9 mouse cellular contexts compared by ENCODE assay signal in genomic region chr9:120777016-120777415, GRCm38 (mm10).
DNase-seq lines count a peak whose midpoint lies in the region; ATAC-seq and TF ChIP-seq lines count a peak whose summit lies in the region.
"Had no signal": no experiment of that assay in that cellular context is flagged by ENCODE, and none has a peak within 500 bp of the region (broad histone marks: within the 10 kb centered on the region; RNA-seq: fewer than 3 reads in every experiment).

No protein-coding gene starts in this region.

- H3K79me2 ChIP-seq in macrophage (ENCODE audit: inconsistent target) = no peaks in the 10 kb centered on the region

- TF ChIP-seq CTCF in kidney, adult 2 months (conservative IDR thresholded peaks at IDR 0.05; ENCODE audit: insufficient read depth, insufficient read length, low read depth, low read length) = no peak
- TF ChIP-seq CTCF in bone marrow macrophage, adult 2 months (IDR thresholded peaks at IDR 0.05; ENCODE audit: low read depth, low read length) = no peak

- H3K4me3 ChIP-seq in kidney, adult 2 months (ENCODE audit: insufficient read depth, low read depth, low read length) = no peak overlapping the region
- H3K4me3 ChIP-seq in bone marrow macrophage, adult 2 months (ENCODE audit: insufficient read depth, low read length) = no peak overlapping the region
- H3K4me3 ChIP-seq in intestine, embryonic 15.5 days (replicated peaks) = no peak overlapping the region
- no peak overlapping the region for H3K4me3 ChIP-seq in macrophage (ENCODE audit: inconsistent target)
- H3K4me3 ChIP-seq in forebrain, embryonic 12.5 days (replicated peaks) = no peak overlapping the region

- H3K9me3 ChIP-seq in intestine, embryonic 15.5 days = no peaks in the 10 kb centered on the region
- H3K9me3 ChIP-seq in forebrain, embryonic 12.5 days = no peaks in the 10 kb centered on the region

- H3K27me3 ChIP-seq in kidney, adult 2 months (replicated peaks; ENCODE audit: control insufficient read depth, insufficient read depth, low read length) = no peaks in the 10 kb centered on the region
- no peaks in the 10 kb centered on the region for H3K27me3 ChIP-seq in intestine, embryonic 15.5 days (replicated peaks)
- no peaks in the 10 kb centered on the region for H3K27me3 ChIP-seq in forebrain, embryonic 12.5 days

- H3K4me1 ChIP-seq in kidney, adult 2 months (ENCODE audit: control insufficient read depth, insufficient read depth, low read length) = peaks cover 13% of the 10 kb centered on the region
- H3K4me1 ChIP-seq in bone marrow macrophage, adult 2 months (ENCODE audit: control insufficient read depth, insufficient read depth, low read length) = peaks cover 24% of the 10 kb centered on the region
- H3K4me1 ChIP-seq in intestine, embryonic 15.5 days (replicated peaks) = peaks cover 19% of the 10 kb centered on the region
- no peaks in the 10 kb centered on the region for H3K4me1 ChIP-seq in forebrain, embryonic 12.5 days

- peak overlapping the region; percentile 51 for H3K27ac ChIP-seq in kidney, adult 2 months (ENCODE audit: insufficient read depth, low read depth, low read length)
- peak overlapping the region; percentile 77 for H3K27ac ChIP-seq in bone marrow macrophage, adult 2 months (ENCODE audit: insufficient read depth, low read depth, low read length)
- H3K27ac ChIP-seq in intestine, embryonic 15.5 days = peak overlapping the region; percentile 63
- H3K27ac ChIP-seq in macrophage = peak overlapping the region; percentile 48
- H3K27ac ChIP-seq in forebrain, embryonic 12.5 days = no peak overlapping the region

- ATAC-seq in intestine, embryonic 15.5 days = no peak
- ATAC-seq in forebrain, embryonic 12.5 days (ENCODE audit: low FRiP score) = no peak

- no peak overlapping the region for H3K4me2 ChIP-seq in intestine, embryonic 15.5 days (replicated peaks)
- H3K4me2 ChIP-seq in forebrain, embryonic 12.5 days = no peak overlapping the region

- WGBS in kidney, adult 2 months = 23% methylated on average over 6 of the region's 6 CpGs
- whole genome bisulfite sequencing in intestine, embryonic 15.5 days = 34% methylated on average over 6 of the region's 6 CpGs
- 11% methylated on average over 5 of the region's 6 CpGs for WGBS in macrophage (ENCODE audit: missing documents)
- 71% methylated on average over 6 of the region's 6 CpGs for WGBS in forebrain, embryonic 12.5 days

- DNase-seq in kidney, adult 2 months = peak; percentile 33
- no peak for DNase-seq in kidney, adult 11 months
- no peak for DNase-seq in thymus, postnatal 14 days
- DNase-seq in cerebellum, postnatal 36 days = no peak
- DNase-seq: cerebellum, postnatal 10 days had no signal

- H3K36me3 ChIP-seq in kidney, adult 2 months (ENCODE audit: control insufficient read depth, insufficient read depth, low read length) = no peaks in the 10 kb centered on the region
- H3K36me3 ChIP-seq in intestine, embryonic 15.5 days = no peaks in the 10 kb centered on the region
- no peaks in the 10 kb centered on the region for H3K36me3 ChIP-seq in macrophage (ENCODE audit: inconsistent target)
- H3K36me3 ChIP-seq in forebrain, embryonic 12.5 days (replicated peaks) = no peaks in the 10 kb centered on the region

- TF ChIP-seq POLR2A in kidney, adult 2 months (IDR thresholded peaks at IDR 0.05; ENCODE audit: low read depth, low read length) = no peak
- no peak for TF ChIP-seq POLR2A in bone marrow macrophage, adult 2 months (IDR thresholded peaks at IDR 0.05; ENCODE audit: borderline replicate concordance, low read depth, low read length)

- no peak overlapping the region for H3K9ac ChIP-seq in intestine, embryonic 15.5 days
- no peak overlapping the region for H3K9ac ChIP-seq in forebrain, embryonic 12.5 days
